Mouse (Mus musculus): ENCODE measurements around the gene 1700007K13Rik.

- TF ChIP-seq CTCF (IDR thresholded peaks at IDR 0.05; ENCODE audit: low read depth) (no peak), EP300 (IDR thresholded peaks at IDR 0.05; ENCODE audit: low read depth) (no peak)
Observed at GRCm38 (mm10) chr2:28469461-28469860, 3.3 kb upstream of the 1700007K13Rik start.
